Mouse (Mus musculus) CD8-positive naive resting alpha-beta T cell, adult 2 months (primary cell): ENCODE measurements around the gene Phyhd1.

ENCODE experiments used
- DNase-seq, 2 experiments: peaks; one replicate each; pipeline ENCODE4 v3.0.0; 2022; ENCODE audit warnings: low read depth in 2 of 2, low spot score in 2 of 2

Gene Phyhd1

GRCm38 (mm10) chr2:30255631-30256395, 10.2 kb upstream of the Phyhd1 start:
- DNase-seq: no peak

DNA sequence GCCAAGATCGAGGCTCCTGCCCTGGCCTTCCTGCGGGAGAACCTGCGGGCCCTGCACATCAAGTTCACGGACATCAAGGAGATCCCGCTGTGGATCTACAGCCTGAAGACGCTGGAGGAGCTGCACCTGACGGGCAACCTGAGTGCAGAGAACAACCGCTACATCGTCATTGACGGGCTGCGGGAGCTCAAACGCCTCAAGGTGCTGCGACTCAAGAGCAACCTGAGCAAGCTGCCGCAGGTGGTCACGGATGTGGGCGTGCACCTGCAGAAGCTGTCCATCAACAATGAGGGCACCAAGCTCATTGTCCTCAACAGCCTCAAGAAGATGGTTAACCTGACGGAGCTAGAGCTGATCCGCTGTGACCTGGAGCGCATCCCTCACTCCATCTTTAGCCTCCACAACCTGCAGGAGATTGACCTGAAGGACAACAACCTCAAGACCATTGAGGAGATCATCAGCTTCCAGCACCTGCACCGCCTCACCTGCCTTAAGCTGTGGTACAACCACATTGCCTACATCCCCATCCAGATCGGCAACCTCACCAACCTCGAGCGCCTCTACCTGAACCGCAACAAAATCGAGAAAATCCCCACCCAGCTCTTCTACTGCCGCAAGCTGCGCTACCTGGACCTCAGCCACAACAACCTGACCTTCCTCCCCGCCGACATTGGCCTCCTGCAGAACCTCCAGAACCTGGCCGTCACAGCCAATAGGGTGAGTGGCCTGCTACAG, 9.2 kb upstream of the Phyhd1 start:
- DNase-seq: no peak

GRCm38 (mm10) chr2:30257699-30258460, 8.1 kb upstream of the Phyhd1 start:
- DNase-seq: no peak

- DNase-seq: no peak
These were observed 7.4 kb upstream of the Phyhd1 start for GRCm38 (mm10) chr2:30258600-30258999.

- DNase-seq: no peak
These were observed 6.6 kb upstream of the Phyhd1 start for GRCm38 (mm10) chr2:30259131-30260064.

GRCm38 (mm10) chr2:30261064-30261736, 4.8 kb upstream of the Phyhd1 start:
- no peak for DNase-seq

GRCm38 (mm10) chr2:30261921-30262839, 3.8 kb upstream of the Phyhd1 start:
- DNase-seq: no peak

- DNase-seq: no peak
These were observed 3.1 kb upstream of the Phyhd1 start for GRCm38 (mm10) chr2:30262840-30263441.

DNA sequence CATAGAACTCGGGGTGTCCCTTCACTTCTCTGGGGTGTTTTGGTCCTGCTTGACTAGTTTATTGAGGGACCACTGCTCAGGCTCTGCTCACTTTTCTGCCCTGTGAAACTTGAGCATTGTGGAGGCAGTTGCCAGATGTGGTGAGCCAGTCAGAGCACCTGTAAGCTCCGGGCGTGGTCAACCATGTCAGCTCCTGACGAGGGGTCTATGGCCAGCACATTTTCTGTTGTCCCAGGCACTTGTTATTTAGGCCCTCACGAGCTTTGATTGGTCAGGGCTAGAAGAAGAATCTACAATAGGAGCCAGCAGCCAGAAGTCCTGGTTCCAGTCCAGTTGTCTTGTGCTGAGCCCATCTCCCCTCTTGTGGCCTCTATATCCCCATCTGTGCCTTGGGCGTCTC, 2.2 kb upstream of the Phyhd1 start:
- DNase-seq: no peak

DNA sequence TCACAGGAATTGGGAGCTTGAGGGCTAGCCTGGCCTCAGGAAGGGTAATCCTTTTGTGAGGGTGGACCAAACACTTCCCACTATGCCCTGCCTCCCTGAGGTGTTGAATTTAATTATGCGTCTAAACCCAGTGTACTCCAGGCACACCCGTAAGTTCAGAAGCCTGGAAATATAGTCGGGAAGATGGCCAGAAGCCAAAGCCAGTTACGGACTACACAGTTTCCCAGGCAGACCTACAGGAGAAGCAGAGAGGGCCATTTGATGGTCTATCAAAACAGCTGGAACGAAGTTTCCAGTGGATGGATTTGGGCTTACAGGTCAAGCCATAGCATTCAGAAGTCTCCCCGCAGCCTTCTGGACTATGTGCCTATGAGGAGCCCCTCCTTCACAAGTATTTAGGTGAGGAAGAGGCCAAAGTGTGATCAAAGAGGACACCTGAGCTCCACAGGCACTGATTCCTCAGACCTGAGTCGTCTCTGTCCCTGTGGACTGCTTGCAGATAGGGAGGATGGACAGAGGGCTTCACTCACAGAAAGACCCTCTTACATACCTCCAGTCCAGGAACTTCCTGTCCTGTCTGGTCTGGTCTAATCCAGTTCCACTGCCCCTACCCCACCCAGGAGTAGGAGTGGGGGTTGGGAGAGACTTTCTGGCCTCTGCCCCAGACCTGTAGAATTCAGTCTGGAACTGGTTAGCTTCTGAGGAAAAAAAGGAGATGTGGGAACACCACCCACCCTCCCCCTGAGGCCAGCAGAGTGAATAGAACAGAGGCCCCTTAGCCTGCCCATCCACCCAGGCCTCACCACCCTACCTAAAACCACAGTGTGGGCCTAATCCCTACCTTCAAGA, 1.1 kb upstream of the Phyhd1 start:
- DNase-seq: no peak

DNA sequence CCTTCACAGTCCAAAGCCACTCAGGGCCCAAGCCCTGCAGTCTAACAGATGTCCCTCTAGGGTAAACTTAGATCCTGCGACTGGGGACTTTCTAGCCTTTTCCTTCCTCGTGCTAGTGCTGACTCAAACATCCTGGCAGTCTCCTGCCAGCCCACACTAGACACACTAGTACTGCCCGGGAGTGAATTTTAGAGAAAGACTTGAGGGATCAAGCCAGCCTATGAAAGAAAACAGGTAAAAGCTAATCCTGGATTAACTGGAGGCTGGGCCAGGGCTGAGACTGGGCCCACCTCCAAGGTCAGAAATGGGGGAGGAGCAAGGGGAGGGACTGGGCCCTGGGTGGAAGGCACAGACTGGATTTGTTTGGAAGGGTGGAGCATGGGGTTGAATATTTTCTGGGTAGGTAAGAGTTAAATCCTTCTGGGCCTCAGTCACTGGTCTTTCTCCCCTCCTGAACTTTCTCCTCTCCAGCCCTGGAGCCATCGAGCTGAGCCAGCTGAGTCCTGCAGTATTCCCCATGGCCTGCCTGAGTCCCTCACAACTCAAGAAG, 464 bp downstream of the Phyhd1 start:
- no peak for DNase-seq

GRCm38 (mm10) chr2:30267466-30267865, 1.5 kb downstream of the Phyhd1 start:
- DNase-seq: no peak

DNA sequence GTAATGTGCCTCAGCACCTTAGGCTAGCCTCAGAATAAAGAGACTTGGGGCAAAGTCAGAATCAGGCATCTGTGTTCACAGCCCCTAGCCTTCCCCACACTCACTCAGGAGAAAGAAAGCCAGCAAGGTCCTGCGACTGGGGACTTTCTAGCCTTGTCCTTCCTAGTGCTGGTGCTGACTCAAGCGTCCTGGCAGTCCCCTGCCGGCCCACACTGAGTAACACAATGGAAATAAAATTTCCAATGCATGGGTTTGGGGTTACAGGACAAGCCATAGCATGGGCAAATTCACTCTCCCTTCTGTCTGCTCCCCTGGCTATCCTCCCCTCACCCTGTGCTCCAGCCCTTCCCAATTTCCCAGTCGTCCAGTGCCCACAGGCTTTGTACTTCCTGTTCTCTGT, 2.4 kb downstream of the Phyhd1 start:
- DNase-seq: no peak

GRCm38 (mm10) chr2:30269241-30269990, 3.4 kb downstream of the Phyhd1 start:
- DNase-seq: no peak

DNA sequence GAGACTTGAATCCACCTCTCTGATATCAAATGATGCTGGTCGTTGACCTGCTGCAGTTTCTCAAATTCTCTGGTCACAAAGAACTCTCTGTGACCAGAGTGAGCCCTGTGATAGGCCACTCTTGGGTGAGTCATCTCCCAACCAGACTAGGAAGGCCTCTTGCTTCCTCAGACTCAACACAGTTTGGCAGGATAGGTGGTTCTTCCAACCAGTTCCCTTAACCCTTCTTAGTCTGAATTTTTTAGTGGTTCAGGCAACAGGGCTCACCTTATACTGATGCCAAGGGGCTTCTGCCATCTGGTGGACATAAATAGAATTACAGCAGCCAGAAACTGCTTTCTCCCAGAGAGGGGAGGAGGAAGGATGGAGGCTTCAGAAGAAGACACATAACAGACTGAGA, 4.1 kb downstream of the Phyhd1 start:
- peak; percentile 61 to 73 for DNase-seq

DNA sequence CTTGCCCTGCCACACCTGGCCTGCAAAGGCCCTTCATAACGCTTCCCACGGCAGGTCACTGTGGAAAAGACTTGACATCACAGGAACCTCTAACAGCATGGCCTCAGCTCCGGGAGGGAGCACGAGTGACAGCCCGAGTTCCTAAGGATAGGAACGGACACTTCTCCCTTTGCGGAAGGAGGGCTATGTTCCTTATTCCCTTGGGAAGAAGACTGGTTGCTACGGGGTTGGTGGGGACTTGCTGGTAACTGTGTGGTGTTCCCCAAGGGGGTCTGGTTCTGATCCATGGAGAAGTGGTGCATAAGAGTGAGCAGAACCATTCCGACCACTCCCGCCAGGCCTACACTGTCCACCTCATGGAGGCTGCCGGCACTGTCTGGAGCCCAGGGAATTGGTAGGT, 14.7 kb downstream of the Phyhd1 start, which contains the start of gene Gm28038:
TSS of gene Gm28038 (plus strand) at position 301 of the 400 bp plus-strand sequence.
- DNase-seq: no peak

GRCm38 (mm10) chr2:30281651-30282050, 15.6 kb downstream of the Phyhd1 start:
- no peak for DNase-seq
